Mouse (Mus musculus) lung, embryonic 14.5 days (tissue): Measurements from ENCODE around the gene Rab3a. TPM values are rescaled to one million over a fixed set of nuclear protein-coding genes. Genes with fewer than 3 reads are reported as not detected.

Source experiments
- ATAC-seq: fragments of 200-750 bp; cut with Nextera tagmentation; 2 replicates; pipeline ENCODE4 v1.8.0; 2017; ENCODE audit warnings: mild to moderate bottlenecking, moderate TSS enrichment, moderate library complexity; ENCODE audit not compliant: insufficient read depth
- DNase-seq: peaks from one replicate; pipeline ENCODE4 v3.0.0-alpha.2; 2015
- H3K27ac ChIP-seq: fragments of 300-500 bp; sonication (generic); 2 replicates; pipeline ENCODE4 v1.5.1; 2014; ENCODE audit warnings: low read depth, mild to moderate bottlenecking, moderate library complexity
- H3K27me3 ChIP-seq: fragments of 300-500 bp; sonication (generic); 2 replicates; pipeline ENCODE4 v1.6.1; 2014; ENCODE audit warnings: low read length, control low read depth; ENCODE audit not compliant: insufficient read depth
- H3K36me3 ChIP-seq: fragments of 300-500 bp; sonication (generic); 2 replicates; pipeline ENCODE4 v1.6.1; 2014; ENCODE audit warnings: control low read depth; ENCODE audit not compliant: insufficient read depth
- H3K4me1 ChIP-seq: fragments of 300-500 bp; sonication (generic); 2 replicates; pipeline ENCODE4 v1.6.1; 2014; ENCODE audit warnings: antibody characterized with exemption, control low read depth; ENCODE audit not compliant: insufficient read depth
- H3K4me2 ChIP-seq: fragments of 300-500 bp; sonication (generic); 2 replicates; pipeline ENCODE4 v1.6.1; 2014; ENCODE audit warnings: mild to moderate bottlenecking
- H3K4me3 ChIP-seq: fragments of 300-500 bp; sonication (generic); 2 replicates; pipeline ENCODE4 v1.5.1; 2014; ENCODE audit warnings: low read depth, low read length
- H3K9ac ChIP-seq: fragments of 300-500 bp; sonication (generic); 2 replicates; pipeline ENCODE4 v1.6.1; 2014
- H3K9me3 ChIP-seq: fragments of 300-500 bp; sonication (generic); 2 replicates; pipeline ENCODE4 v1.6.1; 2016; ENCODE audit warnings: low read depth, low read length, control low read depth
- CTCF ChIP-seq: IDR thresholded peaks from 2 replicates; pipeline ENCODE4 v1.5.1; 2016; ENCODE audit warnings: antibody characterized with exemption, low read depth
- WGBS: fragments of 180-500 bp; shearing (Covaris S2); extraction: QIAGEN DNeasy Blood & Tissue Kit; methylation state at CpG from one replicate; pipeline ENCODE4 v1.1.7; 2014; 5-methylcytosine and 5-hydroxymethylcytosine counted together
- polyA plus RNA-seq: library from polyadenylated mRNA; unstranded; fragments of >200 nt; fragmentation: Nextera tagmentation; extraction: Ambion mirVana; gene quantifications from 2 replicates; pipeline ENCODE4 v1.2.1, GENCODE M21; 2014

The Rab3a gene
- polyA plus RNA-seq, 1 experiment from 2014 or later = 10.5 TPM

GRCm38 (mm10) chr8:70754871-70755660, 587 bp downstream of the Rab3a start:
- peaks cover 28% of the 10 kb centered on the region for H3K4me1 ChIP-seq
- WGBS = 15% methylated on average over 50 of the region's 50 CpGs
- peak overlapping the region; percentile 99 for H3K4me2 ChIP-seq
- no peaks in the 10 kb centered on the region for H3K9me3 ChIP-seq
- H3K27ac ChIP-seq = peak overlapping the region; percentile 54; the same call in 1 of the 2 replicates
- no peaks in the 10 kb centered on the region for H3K27me3 ChIP-seq
- H3K9ac ChIP-seq = peak overlapping the region; percentile 74
- H3K36me3 ChIP-seq = peaks cover 18% of the 10 kb centered on the region; the same call in 1 of the 2 replicates
- no peak for TF ChIP-seq CTCF
- ATAC-seq = peak; percentile 45
- H3K4me3 ChIP-seq = peak overlapping the region; percentile 64
- DNase-seq = peak; percentile 63

DNA sequence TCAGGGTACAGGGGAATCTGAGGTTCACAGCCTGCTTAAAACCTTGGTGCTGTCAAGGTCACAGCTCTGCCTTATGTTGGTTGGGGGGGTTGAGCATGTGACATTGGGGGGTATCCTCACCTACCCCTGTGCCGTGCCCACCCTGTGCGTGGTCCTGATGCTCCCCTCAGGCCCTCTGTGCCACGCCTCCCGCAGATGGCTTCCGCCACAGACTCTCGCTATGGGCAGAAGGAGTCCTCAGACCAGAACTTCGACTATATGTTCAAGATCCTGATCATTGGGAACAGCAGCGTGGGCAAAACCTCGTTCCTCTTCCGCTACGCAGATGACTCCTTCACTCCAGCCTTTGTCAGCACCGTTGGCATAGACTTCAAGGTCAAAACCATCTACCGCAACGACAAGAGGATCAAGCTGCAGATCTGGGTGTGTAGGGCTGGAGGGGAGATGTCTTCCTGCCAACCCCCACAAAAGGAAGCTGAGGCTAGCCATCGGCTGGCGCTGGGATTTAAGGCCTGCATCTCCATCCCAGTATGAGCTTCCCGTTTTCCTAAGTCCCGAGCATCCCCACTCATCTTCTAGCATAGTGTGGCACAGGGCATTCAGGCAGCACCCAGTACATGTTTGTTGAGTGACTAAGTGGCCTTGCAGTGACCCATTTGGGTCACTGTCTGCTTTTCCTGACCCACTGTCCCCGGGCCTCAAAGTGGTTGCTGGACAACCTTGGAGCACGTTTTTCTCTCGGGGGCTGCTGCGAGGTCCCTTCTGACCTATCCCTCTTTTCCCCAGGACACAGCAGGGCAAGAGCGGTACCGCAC, 1.4 kb downstream of the Rab3a start:
- 80% methylated on average over 24 of the region's 24 CpGs for WGBS
- Histone ChIP-seq H3K4me2 (peak overlapping the region; percentile 99), H3K9ac (peak overlapping the region; percentile 74; the same call in 1 of the 2 replicates), H3K27ac (no peak overlapping the region), H3K4me3 (peak overlapping the region; percentile 64), H3K9me3 (no peaks in the 10 kb centered on the region), H3K36me3 (peaks cover 18% of the 10 kb centered on the region; the same call in 1 of the 2 replicates), H3K4me1 (peaks cover 30% of the 10 kb centered on the region), H3K27me3 (no peaks in the 10 kb centered on the region)
- ATAC-seq = no peak
- DNase-seq = no peak
- TF ChIP-seq CTCF = no peak

DNA sequence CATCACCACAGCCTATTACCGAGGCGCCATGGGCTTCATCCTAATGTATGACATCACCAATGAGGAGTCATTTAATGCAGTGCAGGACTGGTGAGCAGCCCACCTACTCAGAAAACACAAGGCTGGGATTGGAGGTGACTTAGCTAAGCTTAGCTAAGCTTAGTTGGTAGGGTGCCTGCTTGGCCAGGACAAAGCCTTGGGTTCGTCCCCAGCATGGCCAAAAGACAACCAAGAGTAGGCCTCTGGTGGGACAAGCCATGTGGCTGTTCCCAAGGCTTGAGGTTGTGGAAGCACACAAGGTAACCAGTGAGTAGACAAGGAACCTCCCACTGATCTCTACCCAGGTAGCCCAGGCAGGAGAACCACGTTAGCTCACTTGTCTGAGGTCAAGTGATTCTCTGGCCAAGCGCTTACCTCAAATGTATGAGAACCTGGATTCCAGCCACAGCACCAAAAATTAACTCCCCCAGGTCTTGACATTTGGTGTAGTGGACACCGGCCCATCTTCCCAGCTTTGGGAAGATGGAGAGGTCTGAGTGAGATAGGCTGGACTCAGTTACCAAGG, 2.1 kb downstream of the Rab3a start:
- Histone ChIP-seq H3K27ac (no peak overlapping the region), H3K27me3 (no peaks in the 10 kb centered on the region), H3K4me2 (no peak overlapping the region), H3K4me1 (peaks cover 30% of the 10 kb centered on the region), H3K36me3 (peaks cover 18% of the 10 kb centered on the region; the same call in 1 of the 2 replicates), H3K9me3 (no peaks in the 10 kb centered on the region), H3K4me3 (no peak overlapping the region), H3K9ac (no peak overlapping the region)
- WGBS = 86% methylated on average over 6 of the region's 6 CpGs
- ATAC-seq = no peak
- no peak for TF ChIP-seq CTCF
- no peak for DNase-seq

GRCm38 (mm10) chr8:70757523-70758307, 3.2 kb downstream of the Rab3a start:
- no peak overlapping the region for H3K27ac ChIP-seq
- no peak overlapping the region for H3K9ac ChIP-seq

DNA sequence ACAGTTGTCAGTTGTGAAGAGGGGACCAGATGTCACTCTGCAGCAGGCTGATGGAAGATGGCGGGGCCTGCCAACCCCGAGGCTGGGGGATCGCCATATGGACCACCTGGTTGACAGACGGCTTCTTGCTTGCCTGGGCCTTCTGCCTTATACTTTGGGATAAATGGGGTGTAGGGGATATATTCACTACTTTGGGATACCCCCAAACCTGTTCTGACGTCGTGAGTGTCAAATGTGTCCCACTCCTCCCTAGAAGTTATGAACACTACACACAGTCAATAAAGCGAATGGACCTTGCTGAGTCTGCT, 3.8 kb downstream of the Rab3a start:
- H3K9ac ChIP-seq = no peak overlapping the region
- peaks cover 23% of the 10 kb centered on the region for H3K4me1 ChIP-seq
- no peak overlapping the region for H3K27ac ChIP-seq
- no peak overlapping the region for H3K4me3 ChIP-seq
- no peak overlapping the region for H3K4me2 ChIP-seq
- TF ChIP-seq CTCF = no peak
- H3K27me3 ChIP-seq = no peaks in the 10 kb centered on the region
- no peaks in the 10 kb centered on the region for H3K9me3 ChIP-seq
- ATAC-seq (no peak), DNase-seq (no peak)
- peaks cover 22% of the 10 kb centered on the region; the same call in 1 of the 2 replicates for H3K36me3 ChIP-seq
- 75% methylated on average over 7 of the region's 7 CpGs for WGBS

More at GRCm38 (mm10) chr8:70757523-70758307, 3.2 kb downstream of the Rab3a start:
- peak; percentile 61 for TF ChIP-seq CTCF
- no peak overlapping the region for H3K4me2 ChIP-seq
- ATAC-seq (no peak), DNase-seq (peak; percentile 55)
- 68% methylated on average over 22 of the region's 22 CpGs for WGBS
- H3K9me3 ChIP-seq = no peaks in the 10 kb centered on the region
- no peak overlapping the region for H3K4me3 ChIP-seq
- peaks cover 26% of the 10 kb centered on the region for H3K4me1 ChIP-seq
- peaks cover 18% of the 10 kb centered on the region; the same call in 1 of the 2 replicates for H3K36me3 ChIP-seq
- H3K27me3 ChIP-seq = no peaks in the 10 kb centered on the region
